Mouse (Mus musculus): ENCODE results near the gene Vezf1. TPM values are rescaled to one million over a fixed set of nuclear protein-coding genes. Genes with fewer than 3 reads are reported as not detected.

Vezf1 gene
- total and polyA plus RNA-seq, 3 experiments, result 8.0 to 20.8 TPM; not detected in 1

DNA sequence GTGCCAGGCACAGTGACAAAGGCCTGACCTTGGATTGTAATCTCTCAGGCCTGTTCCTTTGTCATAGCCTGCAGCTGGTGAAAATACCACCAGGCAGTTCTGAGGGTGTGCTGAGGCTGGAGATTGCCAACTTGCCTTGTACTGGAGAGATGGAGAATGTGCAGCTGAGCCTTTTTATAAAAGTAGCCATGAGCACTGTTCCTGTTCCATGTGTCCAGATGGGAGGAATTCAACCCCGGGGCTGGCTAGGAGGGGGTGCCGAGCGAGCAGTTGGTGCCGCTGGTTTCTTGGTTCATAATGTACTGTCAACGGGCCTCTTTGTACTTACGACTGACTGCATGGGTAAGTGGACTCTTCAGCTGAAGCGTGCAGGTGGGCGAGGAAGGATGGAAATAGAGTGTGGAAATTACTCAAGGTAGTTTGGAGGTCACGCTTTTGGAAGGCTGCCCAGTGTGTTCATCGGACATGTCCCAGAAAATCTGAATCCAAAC is 31.3 kb upstream of the Vezf1 start:
- no peak overlapping the region for H3K9ac ChIP-seq (ENCODE audit: control insufficient read depth, low read depth, low read length, poor library complexity, severe bottlenecking)
- no peaks in the 10 kb centered on the region for H3K79me2 ChIP-seq (ENCODE audit: control insufficient read depth, insufficient read depth, low read length, poor library complexity)
- H3K36me3 ChIP-seq (ENCODE audit: control insufficient read depth in 1 of 2, insufficient read depth in 2 of 2, low read length in 2 of 2), result no peaks in the 10 kb centered on the region
- H3K4me3 ChIP-seq (ENCODE audit: control insufficient read depth in 1 of 2, insufficient read depth in 1 of 2, low read depth in 2 of 2, low read length in 2 of 2), result no peak overlapping the region
- DNase-seq (ENCODE audit: low read depth, low spot score), result no peak
- H3K9me3 ChIP-seq (replicated peaks; ENCODE audit: insufficient read depth, low read length), result no peaks in the 10 kb centered on the region
- no peak overlapping the region for H3K27ac ChIP-seq (ENCODE audit: control insufficient read depth, low read depth, low read length)
- TF ChIP-seq CHD1 (IDR thresholded peaks at IDR 0.05; ENCODE audit: low read depth, low read length) (no peak), GATA1 (IDR thresholded peaks at IDR 0.05; ENCODE audit: low read depth, low read length) (no peak)
- no peaks in the 10 kb centered on the region for H3K4me1 ChIP-seq (ENCODE audit: control insufficient read depth in 1 of 2, insufficient read depth in 2 of 2, low read length in 2 of 2)
- H3K27me3 ChIP-seq (ENCODE audit: control insufficient read depth in 1 of 2, insufficient read depth in 2 of 2, low read length in 2 of 2), result no peaks in the 10 kb centered on the region

DNA sequence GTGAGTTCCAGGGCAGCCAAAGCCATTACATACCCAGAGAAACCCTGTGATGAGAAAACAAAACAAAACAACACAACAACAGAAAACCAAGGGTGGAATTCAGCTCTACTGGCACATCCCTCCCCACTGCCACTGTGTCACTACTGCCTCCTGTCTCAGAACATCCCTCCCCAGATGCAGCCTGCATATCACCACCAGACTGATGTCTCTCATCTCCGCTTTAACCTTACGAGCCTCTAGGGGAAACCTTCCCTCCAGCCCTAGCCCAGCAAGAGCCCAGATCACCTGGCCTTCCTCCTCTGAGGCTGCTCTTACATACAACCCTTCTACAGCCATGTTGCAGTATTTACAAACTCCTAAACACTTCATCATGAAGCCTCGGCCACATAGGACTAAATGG is 30.7 kb upstream of the Vezf1 start:
- no peak overlapping the region for H3K27ac ChIP-seq (ENCODE audit: control insufficient read depth, low read depth, low read length)
- H3K9ac ChIP-seq (ENCODE audit: control insufficient read depth, low read depth, low read length, poor library complexity, severe bottlenecking), result no peak overlapping the region
- TF ChIP-seq ELF1 (IDR thresholded peaks at IDR 0.05; ENCODE audit: low read depth, low read length), result no peak
- TF ChIP-seq TCF12 (IDR thresholded peaks at IDR 0.05; ENCODE audit: low read depth, low read length), result no peak
- no peak for TF ChIP-seq ZNF384 (IDR thresholded peaks at IDR 0.05; ENCODE audit: low read depth, low read length)
- TF ChIP-seq CHD2 (IDR thresholded peaks at IDR 0.05; ENCODE audit: low read length), result no peak
- TF ChIP-seq MAZ (IDR thresholded peaks at IDR 0.05; ENCODE audit: low read depth, low read length), result no peak
- no peak for TF ChIP-seq USF2 (IDR thresholded peaks at IDR 0.05; ENCODE audit: borderline replicate concordance in 1 of 2, insufficient read depth in 1 of 2, low read depth in 1 of 2, low read length in 2 of 2)
- TF ChIP-seq NELFE (IDR thresholded peaks at IDR 0.05; ENCODE audit: low read depth, low read length), result no peak
- no peak for TF ChIP-seq UBTF (IDR thresholded peaks at IDR 0.05; ENCODE audit: borderline replicate concordance, insufficient read depth, low read depth, low read length)
- no peaks in the 10 kb centered on the region for H3K36me3 ChIP-seq (ENCODE audit: control insufficient read depth in 1 of 2, insufficient read depth in 2 of 2, low read length in 2 of 2)
- no peaks in the 10 kb centered on the region for H3K9me3 ChIP-seq (replicated peaks; ENCODE audit: insufficient read depth, low read length)
- H3K4me3 ChIP-seq (ENCODE audit: control insufficient read depth in 1 of 2, insufficient read depth in 1 of 2, low read depth in 2 of 2, low read length in 2 of 2), result no peak overlapping the region
- no peak for DNase-seq (ENCODE audit: low read depth, low spot score)
- no peaks in the 10 kb centered on the region for H3K79me2 ChIP-seq (ENCODE audit: control insufficient read depth, insufficient read depth, low read length, poor library complexity)
- no peaks in the 10 kb centered on the region for H3K27me3 ChIP-seq (ENCODE audit: control insufficient read depth in 1 of 2, insufficient read depth in 2 of 2, low read length in 2 of 2)
- no peaks in the 10 kb centered on the region for H3K4me1 ChIP-seq (ENCODE audit: control insufficient read depth in 1 of 2, insufficient read depth in 2 of 2, low read length in 2 of 2)

DNA sequence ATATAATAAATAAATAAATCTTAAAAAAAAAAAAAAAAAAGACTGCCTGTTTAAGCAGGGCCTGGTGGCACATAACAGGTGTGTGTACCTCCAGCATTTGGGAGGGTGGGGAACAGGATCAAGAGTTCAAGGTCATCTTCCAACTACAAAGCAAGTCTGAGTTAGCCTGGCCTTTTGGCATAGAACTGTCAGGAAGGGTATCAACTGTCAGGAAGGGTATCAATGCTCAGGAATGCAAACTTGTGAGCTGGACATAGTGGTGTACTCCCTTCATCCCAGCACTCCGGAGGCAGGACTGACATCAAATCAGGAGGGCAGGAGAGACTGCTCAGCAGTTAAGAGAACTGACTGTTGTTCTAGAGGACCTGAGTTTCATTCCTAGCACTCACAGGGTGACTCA is 29.0 kb upstream of the Vezf1 start:
- Histone ChIP-seq H3K79me2 (ENCODE audit: control insufficient read depth, insufficient read depth, low read length, poor library complexity) (no peaks in the 10 kb centered on the region), H3K4me3 (ENCODE audit: control insufficient read depth in 1 of 2, insufficient read depth in 1 of 2, low read depth in 2 of 2, low read length in 2 of 2) (no peak overlapping the region), H3K27ac (ENCODE audit: control insufficient read depth, low read depth, low read length) (no peak overlapping the region), H3K27me3 (ENCODE audit: control insufficient read depth in 1 of 2, insufficient read depth in 2 of 2, low read length in 2 of 2) (no peaks in the 10 kb centered on the region), H3K9me3 (replicated peaks; ENCODE audit: insufficient read depth, low read length) (no peaks in the 10 kb centered on the region), H3K9ac (ENCODE audit: control insufficient read depth, low read depth, low read length, poor library complexity, severe bottlenecking) (no peak overlapping the region), H3K36me3 (ENCODE audit: control insufficient read depth in 1 of 2, insufficient read depth in 2 of 2, low read length in 2 of 2) (peaks cover 0 to 2% of the 10 kb centered on the region in 2 experiments; a peak in 2 of 4 replicates), H3K4me1 (ENCODE audit: control insufficient read depth in 1 of 2, insufficient read depth in 2 of 2, low read length in 2 of 2) (peaks cover 0 to 1% of the 10 kb centered on the region in 2 experiments; a peak in 1 of 4 replicates)
- TF ChIP-seq E2F4 (IDR thresholded peaks at IDR 0.05; ENCODE audit: borderline replicate concordance, low read depth, low read length), result no peak
- no peak for TF ChIP-seq HCFC1 (IDR thresholded peaks at IDR 0.05; ENCODE audit: low read depth, low read length)
- no peak for TF ChIP-seq SMC3 (IDR thresholded peaks at IDR 0.05; ENCODE audit: low read depth, low read length)
- TF ChIP-seq MXI1 (IDR thresholded peaks at IDR 0.05; ENCODE audit: low read depth, low read length), result no peak
- TF ChIP-seq ELF1 (IDR thresholded peaks at IDR 0.05; ENCODE audit: low read depth, low read length), result no peak
- TF ChIP-seq CTCF (IDR thresholded peaks at IDR 0.05 in 2 of 3, conservative IDR thresholded peaks at IDR 0.05 in 1 of 3; ENCODE audit: control insufficient read depth in 1 of 3, insufficient read depth in 1 of 3, low read depth in 2 of 3, low read length in 3 of 3, poor library complexity in 1 of 3, severe bottlenecking in 1 of 3), result no peak
- no peak for TF ChIP-seq MYB (IDR thresholded peaks at IDR 0.05; ENCODE audit: low read depth, low read length)
- no peak for TF ChIP-seq JUND (IDR thresholded peaks at IDR 0.05; ENCODE audit: low read depth, low read length)
- TF ChIP-seq BHLHE40 (IDR thresholded peaks at IDR 0.05; ENCODE audit: borderline replicate concordance, low read depth, low read length), result no peak
- DNase-seq (ENCODE audit: low read depth, low spot score), result no peak
